Mouse (Mus musculus): ENCODE data around the gene Lifr.

- TF ChIP-seq CTCF (IDR thresholded peaks at IDR 0.05; ENCODE audit: control insufficient read depth, insufficient read depth, low read length): no peak
- no peak for TF ChIP-seq POLR2A (IDR thresholded peaks at IDR 0.05; ENCODE audit: borderline replicate concordance, control insufficient read depth, low read depth, low read length)
These were observed 102.2 kb downstream of the Lifr start for GRCm38 (mm10) chr15:7192582-7192981.

All from bone marrow, adult 2 months (tissue).